Mouse (Mus musculus): Measurements from ENCODE around the gene Terb2. TPM values are rescaled to one million over a fixed set of nuclear protein-coding genes. Genes with fewer than 3 reads are reported as not detected.
A peak's percentile ranks its signal among the peaks of the same experiment; 100 is the strongest.

Gene Terb2
- total RNA-seq (2015) (not detected in 2 replicates), total RNA-seq (2017) (not detected in 2 replicates)

DNA sequence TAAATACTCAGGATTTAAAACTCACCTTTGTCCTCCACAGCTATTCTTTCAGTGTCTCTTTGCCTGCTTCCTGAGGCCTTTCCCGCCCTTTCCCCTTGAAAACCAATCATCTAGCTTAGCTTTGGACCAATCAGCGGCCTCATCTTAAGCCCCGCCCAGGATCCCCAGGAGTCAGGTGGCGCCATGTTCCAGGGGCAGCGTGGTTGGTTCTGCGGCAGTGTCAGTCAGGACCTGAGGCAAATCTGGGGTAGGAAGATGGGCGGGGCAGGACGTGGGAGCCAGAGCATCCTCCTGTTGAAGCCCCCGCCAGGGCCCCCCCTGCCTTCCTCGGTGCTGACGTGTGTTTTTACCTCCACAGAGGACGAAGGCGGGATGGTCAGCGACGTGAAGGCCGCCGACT is at the start of gene Terb2, which contains the start of gene Patl2:
TSS of gene Terb2 (plus strand) at position 167 of the 400 bp plus-strand sequence.
TSS of gene Patl2 (minus strand) at position 84 of the 400 bp plus-strand sequence.
- no peak for ATAC-seq (replicated peaks; ENCODE audit: poor library complexity)

DNA sequence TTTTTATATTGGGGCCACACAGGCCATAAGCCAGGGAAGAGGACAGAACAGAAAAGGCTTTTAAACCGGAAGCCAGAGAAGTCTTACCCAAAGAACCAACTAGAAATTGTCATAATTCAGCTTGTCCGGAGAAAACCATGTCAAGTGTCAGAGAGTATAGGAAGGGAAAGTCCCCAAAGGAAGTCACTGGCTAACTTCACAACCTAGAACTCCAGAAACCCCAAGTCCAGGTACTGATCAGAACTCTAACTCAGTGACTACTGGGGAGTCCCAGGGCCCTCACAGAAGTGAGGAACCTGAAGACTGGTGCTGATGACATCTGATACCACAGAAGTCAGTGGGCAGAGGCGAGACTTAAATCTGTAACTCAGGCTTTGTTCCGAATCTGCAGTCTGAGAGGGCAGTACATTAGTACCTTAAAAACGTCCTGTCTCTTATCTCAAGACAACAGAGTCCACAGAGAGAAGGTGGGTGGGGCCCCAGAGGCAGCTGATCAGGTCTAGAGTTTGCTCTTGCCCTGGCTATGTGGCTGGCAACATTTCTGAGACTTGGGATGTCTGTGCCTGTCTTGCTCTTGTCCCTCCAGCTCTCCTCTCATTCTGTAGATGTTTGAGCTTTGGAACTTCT is 48.1 kb upstream of the Terb2 start:
- peak; percentile 97 for ATAC-seq (replicated peaks; ENCODE audit: poor library complexity)

DNA sequence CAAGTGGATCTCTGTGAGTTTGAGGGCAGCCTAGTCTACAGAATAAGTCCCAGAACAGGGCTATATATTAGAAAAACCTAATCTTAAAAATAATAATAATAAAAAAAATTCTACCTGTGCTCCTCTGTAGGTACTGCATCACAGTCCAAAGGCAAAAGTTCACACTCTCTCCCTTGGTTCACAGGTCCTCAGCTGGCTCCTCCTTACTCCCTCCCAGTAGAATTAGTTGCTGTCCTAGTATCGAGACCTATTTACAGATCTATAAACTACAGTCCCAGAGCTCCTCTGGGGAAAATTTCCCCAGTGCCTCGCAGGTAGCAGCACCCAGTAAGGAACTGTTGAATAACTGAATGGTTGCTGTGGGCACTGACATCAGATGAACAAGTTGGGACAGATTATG is 45.3 kb upstream of the Terb2 start:
- ATAC-seq (replicated peaks; ENCODE audit: poor library complexity) = no peak

DNA sequence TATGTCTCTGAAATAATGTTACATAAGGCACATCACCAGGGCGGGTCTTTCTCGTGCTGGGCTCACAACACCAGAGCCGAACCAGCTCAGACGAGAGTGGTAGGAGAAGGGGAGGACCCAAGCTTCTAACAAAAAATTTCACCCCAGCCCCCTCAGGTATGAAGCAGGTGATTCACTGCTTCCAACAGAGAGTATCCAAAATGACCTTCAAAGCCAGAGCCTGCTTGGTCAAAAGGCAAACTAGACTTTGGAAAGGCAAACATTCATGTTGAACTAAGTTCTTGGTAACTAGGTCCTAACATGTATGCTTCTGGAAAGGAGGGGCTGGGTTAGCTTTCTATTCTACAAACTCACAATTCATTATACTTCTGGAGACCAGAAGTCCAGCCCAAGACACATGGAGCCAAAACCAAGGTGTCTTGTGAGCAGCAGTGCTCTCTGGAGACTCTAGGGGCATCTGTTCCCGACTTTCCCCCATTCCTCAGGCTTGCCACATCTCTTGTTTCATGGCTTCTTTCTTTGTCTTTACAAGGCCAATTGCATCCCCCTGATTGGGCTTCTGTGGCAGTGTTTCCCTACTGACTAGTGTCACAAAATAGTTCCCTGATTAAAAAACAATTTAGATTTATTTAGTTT is 44.6 kb upstream of the Terb2 start:
- peak; percentile 44 for ATAC-seq (replicated peaks; ENCODE audit: poor library complexity)

DNA sequence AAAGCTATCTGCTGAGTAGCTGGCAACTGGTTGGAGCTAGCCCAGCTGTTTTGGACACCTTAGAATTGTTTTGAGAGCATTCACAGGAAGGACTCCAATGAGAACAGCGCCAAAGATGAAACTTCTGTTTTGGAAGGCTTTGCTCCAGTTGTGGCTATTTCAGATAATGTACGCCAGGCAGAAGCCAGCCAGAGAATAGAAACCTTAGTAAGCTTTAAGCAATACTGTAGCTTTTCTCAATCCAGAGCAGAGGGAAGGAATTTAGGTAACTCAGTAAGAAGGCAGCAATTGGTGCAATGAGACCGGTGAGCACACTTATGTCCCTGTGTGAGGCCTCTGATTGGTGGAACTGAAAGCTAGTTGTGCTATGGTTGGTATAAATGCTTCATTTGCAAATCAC is 43.0 kb upstream of the Terb2 start:
- no peak for ATAC-seq (replicated peaks; ENCODE audit: poor library complexity)

DNA sequence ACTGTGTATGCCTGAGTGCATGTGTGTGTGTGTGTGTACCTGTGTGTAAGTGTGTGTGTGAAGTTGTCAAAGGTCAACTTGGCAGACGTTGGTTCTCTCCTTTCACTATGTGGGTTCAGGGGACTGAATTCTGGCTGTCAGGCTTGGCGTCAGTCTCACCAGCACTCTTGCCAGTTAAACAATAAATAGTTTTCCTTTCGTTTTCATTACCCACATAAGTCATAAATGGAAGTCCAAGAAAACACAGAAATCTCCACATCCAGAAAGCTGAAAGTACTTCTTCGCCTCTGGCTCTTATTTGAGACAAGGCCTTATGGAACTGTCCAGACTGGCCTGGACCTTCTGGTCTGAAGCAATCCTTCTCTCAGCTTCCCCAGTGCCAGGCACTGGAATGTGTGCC is 40.3 kb upstream of the Terb2 start:
- no peak for ATAC-seq (replicated peaks; ENCODE audit: poor library complexity)

DNA sequence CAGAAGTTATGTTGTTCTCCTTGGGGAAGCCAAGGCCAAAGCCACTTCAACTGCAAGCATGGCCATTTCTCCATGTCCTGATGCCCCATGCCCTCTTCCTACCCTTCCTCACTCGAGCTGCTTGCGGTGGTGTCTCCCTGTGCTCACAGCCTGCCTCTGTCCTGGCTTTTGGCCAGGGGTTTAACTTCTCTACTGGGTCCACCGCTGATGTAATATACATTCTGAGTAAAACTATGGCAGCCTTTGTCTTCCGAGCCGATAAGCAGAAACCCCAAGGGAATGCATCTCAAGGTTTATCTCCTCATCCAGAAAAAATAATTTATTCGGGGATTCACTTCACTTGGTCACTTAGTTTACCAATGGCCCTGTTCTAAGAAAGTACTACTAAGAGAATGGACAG is 39.4 kb upstream of the Terb2 start:
- peak; percentile 42 for ATAC-seq (replicated peaks; ENCODE audit: poor library complexity)

DNA sequence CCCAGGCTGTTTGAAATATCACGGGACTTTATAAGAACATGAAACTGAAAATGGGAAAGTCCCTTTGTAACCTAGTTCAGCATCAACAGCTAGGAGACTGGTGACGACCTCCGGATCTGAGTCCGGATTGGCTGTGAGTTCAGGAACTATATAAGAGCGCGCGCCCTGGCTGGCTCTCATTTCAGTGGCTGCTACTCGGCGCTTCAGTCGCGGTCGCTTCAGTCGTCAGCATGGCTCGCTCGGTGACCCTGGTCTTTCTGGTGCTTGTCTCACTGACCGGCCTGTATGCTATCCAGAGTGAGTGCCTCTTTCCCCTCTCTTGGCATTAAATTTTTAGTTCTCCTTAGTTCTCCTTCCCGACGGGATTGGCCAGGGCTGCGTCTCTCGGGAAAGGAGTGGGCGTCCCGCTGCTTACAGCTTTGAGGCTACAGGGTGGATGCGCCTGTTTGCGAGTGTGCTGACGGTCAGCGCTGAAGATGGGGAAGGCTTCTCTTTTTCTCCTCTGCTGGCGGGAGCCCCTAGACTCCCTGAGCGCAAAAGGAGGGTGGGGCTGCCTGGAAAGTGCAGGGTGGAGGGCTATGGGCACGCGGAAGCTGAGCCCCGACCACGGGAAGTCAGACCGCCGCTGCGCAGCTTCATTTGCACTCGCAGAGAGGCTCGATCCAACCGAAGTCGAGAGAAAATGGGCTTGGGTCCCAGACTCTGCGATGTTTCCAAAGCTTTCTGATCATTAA is 38.4 kb upstream of the Terb2 start, which contains the start of gene B2m:
TSS of gene B2m (plus strand) at position 179 of the 734 bp plus-strand sequence.
- peak; percentile 79 for ATAC-seq (replicated peaks; ENCODE audit: poor library complexity)

DNA sequence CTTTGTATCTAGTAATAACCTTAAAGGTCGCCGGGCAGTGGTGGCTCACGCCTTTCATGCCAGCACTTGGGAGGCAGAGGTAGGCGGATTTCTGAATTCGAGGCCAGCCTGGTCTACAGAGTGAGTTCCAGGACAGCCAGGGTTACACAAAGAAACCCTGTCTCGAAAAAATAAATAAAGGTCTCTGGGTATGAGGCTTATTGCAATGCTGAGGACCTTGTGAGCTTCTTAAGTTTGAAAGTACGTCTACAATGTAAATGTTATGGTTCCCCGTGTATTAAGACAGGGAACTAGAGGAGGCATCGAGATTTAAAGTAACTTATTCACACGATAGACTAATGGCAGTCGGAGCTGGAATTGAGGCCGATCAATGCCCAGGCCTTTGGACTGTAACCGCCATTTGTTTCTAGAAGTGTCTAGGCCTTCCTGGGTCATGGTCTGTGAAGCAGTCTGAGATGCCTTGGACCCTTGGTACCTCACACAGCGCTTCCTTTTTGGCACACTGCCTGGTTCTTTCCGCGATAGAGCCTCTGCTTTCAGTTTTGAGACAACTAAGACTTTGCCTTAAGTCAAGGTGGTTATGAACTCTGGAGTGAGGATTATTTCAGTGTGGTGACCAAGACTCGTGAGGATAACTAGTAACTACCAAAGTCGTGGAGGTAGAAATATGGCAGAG is 37.7 kb upstream of the Terb2 start:
- peak; percentile 27 for ATAC-seq (replicated peaks; ENCODE audit: poor library complexity)

DNA sequence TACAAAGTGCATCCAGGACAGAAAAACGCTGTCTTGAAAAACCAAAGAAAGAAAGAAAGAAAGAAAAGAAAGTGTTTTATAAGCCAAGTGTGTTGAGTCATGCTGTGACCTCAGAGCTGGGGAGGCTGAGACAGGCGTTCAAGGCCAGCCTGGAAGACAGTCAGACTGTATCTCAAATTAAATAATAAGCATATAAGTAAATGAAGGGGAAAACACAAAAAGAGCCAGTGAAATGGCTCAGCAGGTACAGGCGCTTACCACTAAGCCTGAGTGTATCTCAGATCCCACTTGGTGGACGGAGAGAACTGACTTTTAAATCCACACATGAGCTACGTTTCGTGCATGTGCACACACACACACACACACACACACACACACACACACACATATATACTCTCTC is 36.8 kb upstream of the Terb2 start:
- no peak for ATAC-seq (replicated peaks; ENCODE audit: poor library complexity)

DNA sequence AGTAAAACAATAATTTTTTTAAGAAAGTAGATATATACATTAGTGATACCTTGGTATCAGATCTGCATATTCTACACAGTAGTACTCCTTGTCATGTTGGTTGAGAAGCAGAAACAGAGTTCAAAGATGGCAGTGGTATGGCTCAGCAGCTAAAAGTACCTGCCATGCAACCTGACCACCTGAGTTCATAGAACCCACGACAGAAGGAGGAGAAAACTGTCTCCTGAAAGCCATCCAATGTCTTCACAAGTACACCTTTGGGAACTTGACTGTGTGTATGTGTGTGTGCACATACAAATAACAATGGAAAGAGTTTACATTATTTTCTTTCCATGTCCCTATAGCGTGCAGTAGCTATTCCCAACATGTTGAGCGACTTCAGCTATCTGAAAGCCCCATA is 36.4 kb upstream of the Terb2 start:
- ATAC-seq (replicated peaks; ENCODE audit: poor library complexity) = no peak

DNA sequence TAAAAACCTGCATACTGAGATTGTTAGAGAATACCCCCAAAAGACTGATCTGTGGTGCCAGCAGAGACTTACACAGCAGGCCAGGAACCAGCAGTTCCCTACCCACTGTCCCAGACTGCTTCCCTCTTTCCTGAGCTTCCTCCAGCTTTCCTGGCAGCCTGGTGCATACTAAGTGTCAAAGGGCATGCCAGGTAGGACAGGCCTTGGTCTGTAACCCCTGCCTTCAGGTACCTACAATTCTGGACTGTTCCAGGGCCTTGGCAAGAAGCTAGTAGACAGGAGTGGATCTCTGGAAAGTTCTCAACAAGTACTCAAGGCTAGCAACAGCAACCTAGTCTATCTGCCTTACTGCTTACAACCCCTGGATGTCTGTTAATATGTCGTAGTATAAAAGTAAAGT is 34.9 kb upstream of the Terb2 start:
- ATAC-seq (replicated peaks; ENCODE audit: poor library complexity) = no peak

DNA sequence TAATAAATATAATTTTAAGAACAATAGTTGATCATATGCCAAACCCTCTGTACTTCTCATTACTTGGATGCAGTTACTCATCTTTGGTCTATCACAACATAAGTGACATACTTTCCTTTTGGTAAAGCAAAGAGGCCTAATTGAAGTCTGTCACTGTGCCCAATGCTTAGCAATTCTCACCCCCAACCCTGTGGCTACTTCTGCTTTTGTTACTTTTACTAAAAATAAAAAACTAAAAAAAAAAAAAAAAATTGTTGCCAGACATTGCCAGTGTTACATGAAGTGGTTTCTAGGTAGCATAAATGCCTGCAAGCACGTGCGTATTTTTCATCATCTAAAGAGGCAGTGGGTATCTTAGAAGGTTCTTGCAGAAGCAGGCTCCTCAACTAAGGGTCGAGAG is 33.2 kb upstream of the Terb2 start:
- ATAC-seq (replicated peaks; ENCODE audit: poor library complexity) = no peak

DNA sequence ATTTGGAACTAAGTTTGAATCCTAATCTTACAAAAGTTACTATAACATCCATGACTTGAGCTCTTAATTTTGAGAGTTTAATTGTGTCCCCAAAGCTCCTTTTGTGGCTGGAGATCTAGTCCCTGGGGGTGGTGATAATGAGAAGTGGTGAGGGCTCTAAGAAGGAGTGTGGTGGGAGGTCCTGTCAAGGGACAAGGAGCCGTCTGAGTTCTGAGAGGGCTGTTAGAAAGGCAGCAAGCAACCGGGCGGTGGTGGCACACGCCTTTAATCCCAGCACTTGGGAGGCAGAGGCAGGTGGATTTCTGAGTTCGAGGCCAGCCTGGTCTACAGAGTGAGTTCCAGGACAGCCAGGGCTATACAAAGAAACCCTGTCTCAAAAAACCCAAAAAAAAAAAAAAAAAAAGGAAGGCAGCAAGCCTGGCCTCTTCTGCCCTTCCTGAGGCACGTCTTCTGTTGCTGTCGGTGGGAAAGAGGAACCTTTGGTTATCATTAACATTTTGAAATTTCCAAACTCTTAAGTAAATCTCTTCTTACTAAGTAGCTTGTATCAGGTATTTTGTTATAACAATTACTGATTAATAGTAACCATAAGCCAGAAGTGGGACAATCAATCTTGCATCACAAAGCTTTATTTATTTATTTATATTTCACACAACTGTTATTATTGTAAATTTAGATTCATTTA is 32.2 kb upstream of the Terb2 start:
- ATAC-seq (replicated peaks; ENCODE audit: poor library complexity) = peak; percentile 38

DNA sequence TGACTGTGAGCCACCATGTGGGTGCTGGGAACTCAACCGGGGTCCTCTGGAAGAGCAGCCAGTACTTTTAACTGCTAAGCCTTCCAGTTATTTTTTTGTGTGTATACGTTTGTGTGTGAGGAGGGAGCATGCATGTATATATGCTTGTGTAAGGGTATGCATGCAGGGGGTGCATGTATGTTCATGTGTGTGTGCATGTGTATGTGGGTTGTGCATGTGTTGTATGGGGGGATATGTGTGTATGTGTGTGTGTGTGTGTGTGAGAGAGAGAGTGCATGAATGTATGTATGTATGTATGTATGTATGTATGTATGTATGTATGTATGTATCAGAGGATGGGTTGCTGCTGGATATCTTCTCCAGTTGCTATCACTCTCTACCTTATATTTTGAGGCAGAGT is 31.6 kb upstream of the Terb2 start:
- ATAC-seq (replicated peaks; ENCODE audit: poor library complexity) = no peak

DNA sequence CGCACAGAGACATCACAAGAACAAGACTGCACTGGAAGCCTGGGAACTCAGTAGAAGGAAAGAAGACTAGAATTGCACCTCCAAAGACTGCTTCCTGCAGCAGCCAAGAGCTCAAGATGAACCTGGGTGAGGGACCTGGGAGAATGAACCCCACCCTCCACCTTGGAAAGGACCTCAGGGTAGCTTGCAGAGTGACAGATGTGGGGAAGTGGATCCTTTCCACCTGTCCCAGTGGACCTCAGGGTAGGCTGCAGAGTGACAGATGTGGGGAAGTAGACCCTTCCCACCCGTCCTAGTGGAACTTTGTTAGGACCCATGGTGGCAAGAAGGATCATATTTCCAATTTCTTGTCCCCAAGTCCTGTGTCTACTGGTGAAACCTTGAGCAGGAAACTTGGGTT is 30.8 kb upstream of the Terb2 start:
- ATAC-seq (replicated peaks; ENCODE audit: poor library complexity) = no peak

DNA sequence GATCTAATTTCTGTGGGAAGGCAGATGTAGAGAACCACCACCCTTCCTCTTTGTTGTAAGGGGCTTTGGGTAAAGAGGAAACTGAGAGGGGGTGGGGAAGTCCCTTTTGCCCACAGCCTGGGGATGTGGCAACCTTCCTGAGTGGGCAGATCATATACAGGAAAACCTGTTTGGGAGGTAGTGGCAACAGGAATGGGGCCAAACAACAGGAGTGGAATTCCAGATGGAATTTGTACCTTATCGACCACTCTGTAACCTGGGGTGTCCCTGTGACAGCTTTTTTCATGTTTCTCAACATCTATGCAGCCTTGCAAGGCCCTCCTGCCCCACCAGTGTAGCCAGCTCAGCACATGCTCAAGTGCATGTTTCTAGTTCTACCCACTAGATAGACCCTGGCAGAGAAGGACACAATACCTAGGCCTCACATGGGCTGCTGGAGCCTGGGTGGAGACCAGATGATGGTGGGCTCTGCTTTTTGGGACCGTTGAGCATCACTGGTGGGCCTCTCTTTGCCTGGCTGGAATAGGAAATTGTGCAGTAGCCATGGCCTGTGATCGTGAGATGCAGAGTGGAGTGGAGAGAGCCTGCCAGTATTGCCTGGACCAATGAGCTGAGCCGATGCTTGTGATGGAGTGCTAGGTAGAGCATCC is 29.9 kb upstream of the Terb2 start:
- ATAC-seq (replicated peaks; ENCODE audit: poor library complexity) = peak; percentile 70

DNA sequence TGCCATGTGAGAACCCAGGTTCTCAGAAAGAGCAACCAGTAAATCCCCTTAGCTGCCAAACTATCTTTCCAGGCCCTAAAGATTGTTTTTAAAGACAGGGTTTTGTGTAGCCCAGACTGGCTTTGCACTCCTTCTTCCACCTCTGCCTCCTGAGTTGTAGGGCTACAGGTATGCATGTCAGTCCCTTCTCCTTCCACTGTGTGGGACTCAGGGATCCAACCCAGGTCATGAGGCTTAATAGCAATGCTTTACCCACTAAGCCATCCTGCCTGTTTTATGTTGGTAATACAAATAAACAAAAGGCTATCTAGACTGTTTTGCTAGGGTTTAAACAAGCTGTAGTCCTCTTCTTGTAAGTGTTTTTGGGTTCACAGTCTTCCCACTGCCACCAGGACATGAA is 28.5 kb upstream of the Terb2 start:
- no peak for ATAC-seq (replicated peaks; ENCODE audit: poor library complexity)

DNA sequence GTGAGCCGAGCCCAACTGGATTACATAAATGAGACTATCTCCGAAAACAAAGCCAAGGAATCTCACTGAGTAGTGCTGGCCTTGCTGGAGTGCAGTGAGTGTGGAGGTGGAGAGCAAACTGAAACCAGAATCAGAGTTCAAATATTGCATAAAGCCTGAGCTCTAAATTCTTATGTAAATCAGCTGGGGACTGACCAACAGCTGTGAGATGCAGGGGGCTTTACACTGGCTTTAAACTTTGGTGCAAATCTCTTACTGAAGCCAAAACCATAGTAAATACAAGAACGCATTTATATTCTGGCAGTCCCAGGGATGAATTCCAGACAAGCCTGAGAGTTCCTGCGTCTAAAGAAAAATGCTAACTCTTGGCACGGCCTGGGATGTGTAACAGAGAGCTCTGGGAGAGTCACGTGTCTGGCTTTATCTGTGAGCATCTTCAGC is 27.7 kb upstream of the Terb2 start:
- no peak for ATAC-seq (replicated peaks; ENCODE audit: poor library complexity)

DNA sequence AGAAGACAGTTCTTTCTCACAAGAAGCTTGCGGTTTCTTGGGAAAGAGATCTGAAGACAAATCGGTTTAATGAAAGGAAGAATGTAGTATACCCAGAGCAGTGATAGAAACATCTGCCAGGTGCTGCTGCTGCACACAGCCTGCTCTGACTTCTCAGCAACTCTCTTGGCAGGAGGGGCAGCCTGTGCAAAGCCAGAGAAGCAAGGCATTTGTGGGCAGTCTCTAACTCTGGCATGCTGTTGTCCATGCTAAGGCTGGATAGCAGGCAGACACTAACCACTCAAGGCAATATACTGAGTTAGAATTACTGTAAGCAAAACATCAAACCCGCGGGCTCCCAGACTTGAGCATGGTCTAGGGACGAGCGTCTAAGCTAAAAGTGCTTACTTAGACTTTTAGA is 26.4 kb upstream of the Terb2 start:
- ATAC-seq (replicated peaks; ENCODE audit: poor library complexity) = no peak
